ENCODE assay signal across 28 mouse cellular contexts in genomic region chr10:4174229-4174628, GRCm38 (mm10).
DNase-seq lines count a peak whose midpoint lies in the region; ATAC-seq lines count a peak whose summit lies in the region.
"Had no signal": no experiment of that assay in that cellular context is flagged by ENCODE, and none has a peak within 500 bp of the region (broad histone marks: within the 10 kb centered on the region; RNA-seq: fewer than 3 reads in every experiment).

No protein-coding gene starts in this region.

- 64% methylated on average over 5 of the region's 5 CpGs for WGBS in hindbrain, embryonic 11.5 days
- WGBS in hindbrain, embryonic 10.5 days: 59% methylated on average over 5 of the region's 5 CpGs
- 63% methylated on average over 5 of the region's 5 CpGs for WGBS in midbrain, embryonic 16.5 days
- 83% methylated on average over 5 of the region's 5 CpGs for WGBS in midbrain, embryonic 10.5 days
- 47% methylated on average over 5 of the region's 5 CpGs for WGBS in hindbrain, embryonic 14.5 days

- no peak overlapping the region for H3K9ac ChIP-seq in hindbrain, embryonic 11.5 days (ENCODE audit: low read depth, low read length)
- no peak overlapping the region for H3K9ac ChIP-seq in midbrain, embryonic 16.5 days (ENCODE audit: low read depth, low read length)
- no peak overlapping the region for H3K9ac ChIP-seq in hindbrain, embryonic 14.5 days
- H3K9ac ChIP-seq: embryonic facial prominence, embryonic 15.5 days; forebrain, embryonic 12.5 days; kidney, embryonic 15.5 days; limb, embryonic 15.5 days; liver, embryonic 13.5 days; midbrain, embryonic 12.5 days; neural tube, embryonic 13.5 days had no signal

- no peaks in the 10 kb centered on the region; the same call in 1 of the 2 replicates for H3K9me3 ChIP-seq in hindbrain, embryonic 11.5 days (ENCODE audit: control insufficient read depth, low read length)
- no peaks in the 10 kb centered on the region for H3K9me3 ChIP-seq in hindbrain, embryonic 10.5 days
- H3K9me3 ChIP-seq in midbrain, embryonic 16.5 days (replicated peaks; ENCODE audit: control insufficient read depth, low read length, poor library complexity, severe bottlenecking): no peaks in the 10 kb centered on the region
- H3K9me3 ChIP-seq in midbrain, embryonic 10.5 days (replicated peaks): no peaks in the 10 kb centered on the region
- H3K9me3 ChIP-seq in hindbrain, embryonic 14.5 days (ENCODE audit: control insufficient read depth, low read length): no peaks in the 10 kb centered on the region
- H3K9me3 ChIP-seq: embryonic facial prominence, embryonic 15.5 days; forebrain, embryonic 12.5 days; kidney, embryonic 15.5 days; limb, embryonic 15.5 days; liver, embryonic 13.5 days; midbrain, embryonic 12.5 days; neural tube, embryonic 13.5 days had no signal

- H3K27ac ChIP-seq in hindbrain, embryonic 11.5 days (ENCODE audit: low read depth, low read length): no peak overlapping the region
- no peak overlapping the region for H3K27ac ChIP-seq in hindbrain, embryonic 10.5 days
- no peak overlapping the region for H3K27ac ChIP-seq in midbrain, embryonic 16.5 days (ENCODE audit: low read length)
- H3K27ac ChIP-seq in midbrain, embryonic 10.5 days (replicated peaks): no peak overlapping the region
- H3K27ac ChIP-seq in hindbrain, embryonic 14.5 days: no peak overlapping the region
- H3K27ac ChIP-seq: embryonic facial prominence, embryonic 15.5 days; forebrain, embryonic 12.5 days; kidney, embryonic 15.5 days; liver, embryonic 13.5 days; midbrain, embryonic 12.5 days; neural tube, embryonic 13.5 days had no signal

- H3K36me3 ChIP-seq in hindbrain, embryonic 11.5 days (ENCODE audit: control insufficient read depth, insufficient read depth, low read length): no peaks in the 10 kb centered on the region
- H3K36me3 ChIP-seq in hindbrain, embryonic 10.5 days: no peaks in the 10 kb centered on the region
- no peaks in the 10 kb centered on the region for H3K36me3 ChIP-seq in midbrain, embryonic 16.5 days (ENCODE audit: control insufficient read depth, insufficient read depth, low read length)
- H3K36me3 ChIP-seq in midbrain, embryonic 10.5 days: no peaks in the 10 kb centered on the region
- no peaks in the 10 kb centered on the region for H3K36me3 ChIP-seq in hindbrain, embryonic 14.5 days (replicated peaks; ENCODE audit: control insufficient read depth, insufficient read depth)
- H3K36me3 ChIP-seq: embryonic facial prominence, embryonic 15.5 days; forebrain, embryonic 12.5 days; kidney, embryonic 15.5 days; limb, embryonic 15.5 days; liver, embryonic 13.5 days; midbrain, embryonic 12.5 days; neural tube, embryonic 13.5 days had no signal

- H3K4me1 ChIP-seq in hindbrain, embryonic 11.5 days (replicated peaks; ENCODE audit: control insufficient read depth, insufficient read depth, low read length): no peaks in the 10 kb centered on the region
- H3K4me1 ChIP-seq in hindbrain, embryonic 10.5 days (replicated peaks): peaks cover 12% of the 10 kb centered on the region; the same call in 1 of the 2 replicates
- H3K4me1 ChIP-seq in midbrain, embryonic 16.5 days (ENCODE audit: control insufficient read depth, insufficient read depth, low read length): 0 out of 2 replicates have a peak, but pooled peaks cover 2% of the 10 kb centered on the region
- H3K4me1 ChIP-seq in midbrain, embryonic 10.5 days: no peaks in the 10 kb centered on the region
- H3K4me1 ChIP-seq in hindbrain, embryonic 14.5 days (replicated peaks; ENCODE audit: control insufficient read depth, insufficient read depth, low read length): 0 out of 2 replicates have a peak, but pooled peaks cover 6% of the 10 kb centered on the region
- H3K4me1 ChIP-seq: forebrain, embryonic 12.5 days; kidney, embryonic 15.5 days had no signal

- no peak overlapping the region for H3K4me3 ChIP-seq in hindbrain, embryonic 11.5 days (ENCODE audit: low read depth, low read length)
- no peak overlapping the region for H3K4me3 ChIP-seq in hindbrain, embryonic 10.5 days
- H3K4me3 ChIP-seq in midbrain, embryonic 16.5 days (ENCODE audit: low read depth, low read length): no peak overlapping the region
- H3K4me3 ChIP-seq in midbrain, embryonic 10.5 days: no peak overlapping the region
- no peak overlapping the region for H3K4me3 ChIP-seq in hindbrain, embryonic 14.5 days (replicated peaks; ENCODE audit: low read length)
- H3K4me3 ChIP-seq: embryonic facial prominence, embryonic 15.5 days; forebrain, embryonic 12.5 days; kidney, embryonic 15.5 days; limb, embryonic 15.5 days; liver, embryonic 13.5 days; midbrain, embryonic 12.5 days; neural tube, embryonic 13.5 days had no signal

- no peak for DNase-seq in hindbrain, embryonic 11.5 days (ENCODE audit: low spot score)
- no peak for DNase-seq in hindbrain, embryonic 10.5 days (ENCODE audit: low spot score)
- no peak for DNase-seq in midbrain, embryonic 10.5 days (ENCODE audit: low spot score)
- DNase-seq in hindbrain, embryonic 14.5 days (ENCODE audit: low spot score): no peak
- DNase-seq in ovary, postnatal 36 days (ENCODE audit: low spot score): no peak
- no peak for DNase-seq in kidney, adult 9 months
- DNase-seq: adrenal gland, postnatal 25 days; cerebellum, adult 11-12 months; cerebellum, adult 9-11 months; embryo, embryonic 11 days; gastrocnemius, postnatal 25 days; heart, postnatal 4 days; kidney, adult 11 months; kidney, postnatal 25 days; liver, embryonic 13.5 days; lung, adult 2 months; right cerebral cortex, postnatal 25 days; spleen, adult 18-20 months; thymus, postnatal 14 days had no signal

- H3K4me2 ChIP-seq in hindbrain, embryonic 11.5 days (replicated peaks; ENCODE audit: low read depth, low read length): no peak overlapping the region
- H3K4me2 ChIP-seq in midbrain, embryonic 16.5 days (ENCODE audit: low read length): no peak overlapping the region
- H3K4me2 ChIP-seq in hindbrain, embryonic 14.5 days (replicated peaks): no peak overlapping the region
- H3K4me2 ChIP-seq: embryonic facial prominence, embryonic 15.5 days; forebrain, embryonic 12.5 days; heart, embryonic 11.5 days; kidney, embryonic 15.5 days; limb, embryonic 15.5 days; liver, embryonic 13.5 days; midbrain, embryonic 12.5 days; neural tube, embryonic 13.5 days had no signal

- no peaks in the 10 kb centered on the region for H3K27me3 ChIP-seq in hindbrain, embryonic 11.5 days (ENCODE audit: control insufficient read depth, insufficient read depth, low read length)
- no peaks in the 10 kb centered on the region for H3K27me3 ChIP-seq in hindbrain, embryonic 10.5 days (ENCODE audit: insufficient read depth, poor library complexity, severe bottlenecking)
- no peaks in the 10 kb centered on the region for H3K27me3 ChIP-seq in midbrain, embryonic 16.5 days (ENCODE audit: control insufficient read depth, insufficient read depth, low read depth, low read length)
- H3K27me3 ChIP-seq in midbrain, embryonic 10.5 days (ENCODE audit: low read depth, poor library complexity, severe bottlenecking): no peaks in the 10 kb centered on the region
- H3K27me3 ChIP-seq in hindbrain, embryonic 14.5 days (ENCODE audit: control insufficient read depth, insufficient read depth, low read length): no peaks in the 10 kb centered on the region
- H3K27me3 ChIP-seq: embryonic facial prominence, embryonic 15.5 days; forebrain, embryonic 12.5 days; kidney, embryonic 15.5 days; limb, embryonic 15.5 days; liver, embryonic 13.5 days; midbrain, embryonic 12.5 days; neural tube, embryonic 13.5 days had no signal

- 0 out of 2 replicates have a peak, but pooled peaks have one; percentile 45 for ATAC-seq in hindbrain, embryonic 11.5 days (ENCODE audit: low FRiP score)
- peak; percentile 36; the same call in 1 of the 2 replicates for ATAC-seq in midbrain, embryonic 16.5 days
- peak; percentile 51; the same call in 1 of the 2 replicates for ATAC-seq in hindbrain, embryonic 14.5 days (ENCODE audit: low FRiP score)
- ATAC-seq: inflammation-experienced regulatory T-cells, adult 6 months had no signal
